Mouse (Mus musculus) liver, embryonic 14.5 days (tissue): Measurements from ENCODE around the gene Abhd16a.

ENCODE experiments used
- CTCF ChIP-seq: IDR thresholded peaks from 2 replicates; pipeline ENCODE4 v1.5.1; 2016; ENCODE audit warnings: antibody characterized with exemption, low read depth, control low read depth
- EP300 ChIP-seq: IDR thresholded peaks from 2 replicates; pipeline ENCODE4 v1.6.1; 2016; ENCODE audit warnings: antibody characterized with exemption, low read depth

DNA sequence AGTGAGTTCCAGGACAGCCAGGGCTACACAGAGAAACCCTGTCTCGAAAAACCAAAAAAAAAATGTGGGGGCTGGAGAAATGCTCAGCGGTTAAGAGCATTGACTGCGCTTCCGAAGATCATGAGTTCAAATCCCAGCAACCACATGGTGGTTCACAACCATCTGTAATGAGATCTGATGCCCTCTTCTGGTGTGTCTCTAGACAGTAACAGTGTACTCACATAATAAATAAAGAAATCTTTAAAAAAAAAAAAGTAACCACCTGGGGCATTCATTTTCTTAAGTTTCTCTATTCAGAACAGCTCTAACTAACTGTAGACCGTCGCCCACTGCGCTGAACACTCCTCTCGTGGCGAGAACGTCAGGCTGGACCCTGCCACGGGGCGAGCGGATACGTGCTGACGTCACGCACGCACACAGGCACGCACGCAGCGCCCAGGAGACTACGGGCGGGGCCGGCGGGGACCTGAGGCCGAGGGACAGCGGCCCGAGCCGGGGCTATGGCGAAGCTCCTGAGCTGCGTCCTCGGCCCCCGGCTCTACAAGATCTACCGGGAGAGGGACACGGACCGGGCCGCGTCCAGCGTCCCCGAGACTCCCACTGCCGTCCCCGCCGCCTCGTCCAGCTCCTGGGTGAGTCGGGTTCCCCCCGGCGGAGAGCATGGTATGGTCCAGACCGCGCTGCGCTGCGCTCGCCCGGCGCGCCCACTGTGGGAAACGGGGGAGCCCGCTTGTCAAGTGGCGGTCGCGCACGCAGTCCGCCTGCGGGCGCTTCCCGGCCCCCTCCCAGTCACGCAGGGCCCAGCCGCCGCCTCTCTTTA is at the start of gene Abhd16a:
- TF ChIP-seq CTCF (peak; percentile 22), EP300 (no peak)
